Mouse (Mus musculus) small intestine, adult 2 months (tissue): ENCODE measurements at regions not wholly inside any gene's neighbourhood (a gene's known extent, or its start where the extent isn't known, plus 50 kb on each side); places are given as distances from the start of the nearest gene placed in this dataset.

Experiments
- CTCF ChIP-seq: fragments of 200-500 bp; IDR thresholded peaks from 2 replicates; pipeline ENCODE4 v1.5.1; 2012; ENCODE audit warnings: low read depth, mild to moderate bottlenecking, control low read depth, inconsistent platforms, low read length, moderate library complexity, mixed read lengths; ENCODE audit not compliant: insufficient replicate concordance, insufficient read length; ENCODE audit errors: extremely low read depth
- POLR2A ChIP-seq: fragments of 200-500 bp; IDR thresholded peaks from 2 replicates; pipeline ENCODE4 v1.6.1; 2012; ENCODE audit warnings: low read depth, mild to moderate bottlenecking, control low read depth, inconsistent platforms, low read length, moderate library complexity

DNA sequence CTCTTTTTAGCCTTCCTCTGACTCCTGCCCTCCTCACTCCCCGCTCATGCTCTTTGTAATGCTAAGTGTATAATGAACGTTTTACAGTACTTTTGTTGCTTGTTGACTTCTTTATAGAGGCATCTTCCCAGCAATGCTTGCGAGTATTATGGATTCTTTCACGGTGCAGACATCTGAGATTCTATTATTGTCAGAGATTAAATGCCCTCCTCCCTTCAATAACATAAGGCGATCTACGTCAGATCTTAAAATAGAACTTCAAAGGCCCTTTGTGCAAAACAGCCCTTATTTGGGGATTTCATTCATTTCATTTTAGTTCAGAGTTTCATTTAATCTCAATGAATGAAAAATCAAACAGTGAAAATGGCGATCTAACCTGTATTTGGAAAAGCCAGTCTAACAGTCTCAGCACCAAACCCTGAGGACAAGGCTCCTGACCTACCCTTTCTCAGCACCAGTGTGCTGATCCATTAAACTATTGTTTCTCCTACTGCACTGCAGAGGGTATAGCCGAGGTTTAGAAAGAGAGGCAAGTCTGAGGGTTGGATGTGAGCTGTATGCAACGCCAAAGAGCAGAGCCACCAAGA is 257.3 kb upstream of the Atp10a start:
- TF ChIP-seq POLR2A (no peak), CTCF (no peak)
